Mouse (Mus musculus) layer of hippocampus, adult 9-11 months (tissue): Measurements from ENCODE around the gene Rsph6a.

Source experiments
- DNase-seq: peaks from one replicate; pipeline ENCODE4 v3.0.0; 2022

Rsph6a gene

DNA sequence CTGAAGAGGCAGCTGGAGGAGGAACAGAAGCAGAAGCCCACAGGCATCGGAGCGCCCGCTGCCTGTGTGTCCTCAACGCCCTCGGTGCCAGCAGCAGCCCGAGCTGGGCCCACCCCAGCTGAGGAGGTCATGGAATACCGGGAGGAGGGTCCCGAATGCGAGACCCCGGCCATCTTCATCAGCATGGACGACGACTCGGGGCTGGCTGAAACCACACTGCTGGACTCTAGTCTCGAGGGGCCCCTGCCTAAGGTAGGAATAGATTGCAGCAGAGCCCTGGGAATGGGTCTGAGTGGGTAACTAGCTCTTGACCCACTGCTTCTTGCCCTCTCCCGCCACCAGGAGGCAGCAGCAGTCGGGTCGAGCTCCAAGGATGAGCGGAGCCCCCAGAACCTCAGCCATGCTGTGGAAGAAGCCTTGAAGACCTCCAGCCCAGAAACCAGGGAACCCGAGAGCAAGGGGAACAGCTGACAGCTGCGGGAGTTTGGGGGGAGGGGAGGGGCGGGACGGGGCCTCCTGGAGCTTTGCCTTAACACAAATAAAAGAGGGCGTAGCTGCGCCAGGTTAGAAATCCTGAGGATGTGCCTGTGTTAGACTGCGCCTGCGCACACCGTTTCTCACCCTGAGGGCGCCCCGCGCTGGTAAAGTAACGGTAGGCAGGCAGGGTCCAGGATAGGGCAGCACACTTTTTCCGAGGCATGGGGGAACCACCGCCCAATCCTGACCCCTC lies at the start of gene Rsph6a:
Rsph6a (plus strand) TSS at position 644 of the 730 bp plus-strand sequence.
- no peak for DNase-seq

GRCm38 (mm10) chr7:19005417-19006121 lies 48.9 kb upstream of the Rsph6a start:
- no peak for DNase-seq

DNA sequence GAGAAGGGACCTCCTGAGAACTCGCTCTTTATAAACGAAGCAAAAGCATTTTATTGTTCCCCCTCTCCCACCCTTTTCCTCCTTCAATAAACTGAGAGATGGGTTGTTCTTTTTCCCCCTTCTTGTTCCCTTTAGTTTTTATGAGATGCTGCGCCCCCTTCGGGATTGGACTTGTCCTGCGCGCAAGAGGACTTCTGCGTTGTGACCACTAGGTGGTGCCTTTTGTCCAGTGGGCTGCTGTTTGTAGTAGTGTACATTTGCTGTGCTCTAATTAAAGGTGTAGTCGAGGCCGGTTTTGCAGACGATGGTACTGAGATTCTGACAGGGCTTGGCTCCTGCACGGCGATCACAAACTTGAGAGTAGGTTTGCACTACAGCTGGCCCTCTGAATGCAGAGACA lies 48.0 kb upstream of the Rsph6a start:
- DNase-seq, result peak; percentile 85

- DNase-seq, result no peak
These were observed 47.2 kb upstream of the Rsph6a start for GRCm38 (mm10) chr7:19007026-19007977.

DNA sequence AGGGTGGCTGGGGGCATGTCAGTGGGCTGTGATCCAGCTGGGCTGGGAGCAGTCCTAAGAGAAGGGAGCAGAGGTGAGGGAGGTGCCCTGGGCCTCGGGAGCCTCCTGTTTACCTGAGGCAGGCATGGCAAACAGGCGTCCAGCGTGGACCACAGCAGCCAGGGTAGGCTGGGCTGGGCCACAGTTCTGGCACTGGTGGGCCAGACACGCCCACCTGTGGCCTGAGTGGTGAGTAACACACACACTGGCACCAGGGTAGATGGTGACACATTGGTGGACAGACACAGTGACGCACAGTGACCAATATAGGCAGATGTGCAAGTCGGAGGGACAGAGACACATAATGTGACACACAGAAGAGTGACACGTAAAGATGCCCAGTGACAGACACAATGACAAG lies 43.9 kb upstream of the Rsph6a start:
- DNase-seq, result no peak

DNA sequence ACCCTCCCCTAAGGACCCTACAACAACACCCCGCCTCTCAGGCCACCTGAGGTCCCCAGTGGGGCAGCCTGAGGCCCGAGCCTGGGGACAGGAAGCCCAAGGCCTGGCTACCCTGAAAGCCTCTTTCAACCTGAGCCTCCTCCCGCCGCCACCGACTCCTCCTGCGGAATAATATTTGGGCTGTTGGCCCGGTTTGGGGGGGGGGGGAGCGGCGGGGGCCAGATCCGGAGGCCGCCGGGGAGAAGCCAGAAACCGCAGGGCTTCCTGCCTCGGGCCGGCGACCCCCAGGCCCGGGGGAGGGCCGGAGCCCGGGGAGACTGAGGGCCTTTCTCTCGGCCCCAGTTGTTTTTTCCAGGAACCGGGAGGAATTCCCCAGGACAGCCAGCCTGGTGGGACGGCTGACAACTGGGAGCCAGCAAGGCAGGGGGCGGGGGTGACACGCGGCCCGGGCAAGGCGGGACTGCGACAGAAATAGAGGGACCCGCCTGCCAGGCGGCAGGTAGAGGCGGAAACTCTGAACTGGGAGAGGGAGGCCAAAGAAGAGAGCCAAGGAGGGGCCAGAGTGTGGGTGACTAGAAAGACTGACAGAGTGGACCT lies 42.4 kb upstream of the Rsph6a start:
- DNase-seq, result no peak

DNA sequence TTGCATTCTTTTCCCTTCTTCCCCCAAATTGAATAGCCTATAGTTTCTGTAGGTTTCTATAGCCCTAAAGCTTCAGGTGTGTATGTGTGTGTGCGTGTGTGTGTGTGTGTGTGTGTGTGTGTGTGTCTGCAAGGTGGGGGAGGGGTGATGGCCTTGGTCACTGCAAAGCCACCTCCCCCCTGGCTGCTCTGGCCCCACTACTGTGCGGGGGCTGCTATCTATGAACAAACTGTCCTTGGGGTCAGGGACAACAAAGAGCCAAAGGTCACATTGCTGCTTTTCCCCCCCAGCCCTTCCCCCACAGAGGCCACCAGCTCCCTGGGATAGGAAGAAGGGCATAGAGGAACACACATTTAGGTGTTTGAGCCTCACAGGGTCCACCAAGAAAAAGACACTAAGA lies 41.6 kb upstream of the Rsph6a start:
- no peak for DNase-seq

- DNase-seq, result no peak
These were observed 40.0 kb upstream of the Rsph6a start for GRCm38 (mm10) chr7:19014452-19014851.

GRCm38 (mm10) chr7:19016042-19016441 lies 38.4 kb upstream of the Rsph6a start:
- DNase-seq, result no peak

- DNase-seq, result no peak
These were observed 36.6 kb upstream of the Rsph6a start for GRCm38 (mm10) chr7:19017909-19018308.

- DNase-seq, result no peak
These were observed 33.4 kb upstream of the Rsph6a start for GRCm38 (mm10) chr7:19021048-19021447.

GRCm38 (mm10) chr7:19022189-19022958 lies 32.1 kb upstream of the Rsph6a start:
- DNase-seq, result no peak

DNA sequence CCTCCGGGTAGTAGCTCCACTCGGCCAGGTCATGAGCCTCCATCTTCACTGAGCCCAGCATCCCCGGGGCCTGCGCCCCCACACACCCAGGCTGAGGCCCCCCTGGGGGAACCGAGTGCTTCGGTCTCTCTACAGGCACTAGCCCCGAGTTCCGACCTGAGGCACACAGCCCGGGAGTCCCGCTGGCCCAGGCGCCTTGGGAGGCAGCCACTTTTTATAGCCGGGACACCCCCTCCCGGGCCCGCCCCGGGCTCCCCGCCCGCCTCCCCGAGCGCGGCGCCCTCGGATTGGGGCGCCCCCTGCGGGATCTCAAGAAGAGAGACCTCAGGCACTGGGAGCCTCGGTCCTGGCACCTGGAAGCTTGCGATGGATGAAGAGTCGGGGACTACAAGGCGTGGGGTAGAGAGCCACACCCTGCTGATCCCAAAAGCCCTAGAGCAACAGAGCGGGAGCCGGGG lies 31.1 kb upstream of the Rsph6a start, which contains the start of gene Foxa3:
Foxa3 (minus strand) TSS at position 182 of the 458 bp plus-strand sequence.
- DNase-seq, result no peak

- peak; percentile 96 for DNase-seq
These were observed 30.4 kb upstream of the Rsph6a start, which contains the start of gene Sympk for GRCm38 (mm10) chr7:19024096-19024506. Gene Sympk (plus strand): TSS chr7:19024377.

DNA sequence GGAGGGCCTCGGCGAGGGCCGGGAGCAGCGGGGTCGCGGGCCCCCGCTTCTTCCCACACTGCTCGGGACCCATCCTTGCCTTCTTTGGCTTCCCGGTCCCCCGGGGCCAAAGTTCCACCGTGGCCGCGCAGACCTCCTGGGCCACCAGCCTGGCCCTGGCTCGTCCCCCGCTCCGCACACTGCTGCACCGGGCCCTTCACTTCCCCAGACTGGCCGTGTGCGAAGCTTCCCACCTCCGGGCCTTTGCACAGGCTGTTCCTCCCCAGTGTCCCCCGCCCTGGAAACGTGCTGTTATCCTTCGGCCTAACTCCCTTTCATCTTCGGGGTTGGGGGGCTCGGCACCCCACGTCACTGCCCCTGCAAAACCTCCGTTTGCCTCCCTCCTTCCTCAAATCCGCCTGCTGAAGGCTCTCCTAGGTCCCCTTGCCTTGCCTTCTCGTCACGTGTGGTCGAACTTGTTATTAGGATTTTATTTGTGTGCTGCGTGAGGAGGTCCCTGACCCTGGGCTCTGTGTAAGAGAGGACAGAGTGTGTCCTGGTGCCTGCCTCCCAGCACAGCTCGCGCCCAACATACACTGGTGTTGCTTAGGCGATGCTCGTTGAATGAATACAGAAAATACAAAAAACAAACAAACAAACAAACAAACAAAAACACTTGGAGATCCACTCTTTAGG lies 29.8 kb upstream of the Rsph6a start:
- no peak for DNase-seq

- DNase-seq, result no peak
These were observed 26.4 kb upstream of the Rsph6a start for GRCm38 (mm10) chr7:19028067-19028466.

DNA sequence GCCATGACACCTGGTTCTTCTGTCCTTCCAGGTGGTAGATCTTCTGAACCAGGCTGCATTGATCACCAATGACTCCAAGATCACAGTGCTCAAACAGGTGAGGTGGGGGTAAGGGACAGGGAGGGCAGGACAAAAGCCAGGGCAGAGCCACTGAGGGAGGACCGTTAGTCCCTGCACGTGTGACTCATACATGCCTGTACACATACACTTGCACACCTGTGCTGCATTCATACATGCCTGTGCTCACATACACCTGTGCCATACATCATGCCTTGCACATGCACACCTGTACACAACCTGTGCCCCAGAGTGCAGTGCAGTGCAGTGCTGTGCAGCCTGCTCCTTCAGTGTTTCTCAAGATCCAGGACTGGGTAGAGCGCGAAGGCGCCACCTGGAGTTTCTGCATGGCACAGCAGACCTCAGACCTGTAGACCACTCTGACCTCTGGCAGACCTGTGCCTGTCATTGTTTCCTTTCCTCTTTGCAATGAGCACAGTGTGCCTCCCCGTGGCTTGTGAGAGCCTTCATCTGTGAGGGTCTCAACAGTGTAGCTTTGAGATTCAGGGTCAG lies 25.3 kb upstream of the Rsph6a start:
- no peak for DNase-seq

- DNase-seq, result no peak
These were observed 22.8 kb upstream of the Rsph6a start for GRCm38 (mm10) chr7:19031641-19032040.

DNA sequence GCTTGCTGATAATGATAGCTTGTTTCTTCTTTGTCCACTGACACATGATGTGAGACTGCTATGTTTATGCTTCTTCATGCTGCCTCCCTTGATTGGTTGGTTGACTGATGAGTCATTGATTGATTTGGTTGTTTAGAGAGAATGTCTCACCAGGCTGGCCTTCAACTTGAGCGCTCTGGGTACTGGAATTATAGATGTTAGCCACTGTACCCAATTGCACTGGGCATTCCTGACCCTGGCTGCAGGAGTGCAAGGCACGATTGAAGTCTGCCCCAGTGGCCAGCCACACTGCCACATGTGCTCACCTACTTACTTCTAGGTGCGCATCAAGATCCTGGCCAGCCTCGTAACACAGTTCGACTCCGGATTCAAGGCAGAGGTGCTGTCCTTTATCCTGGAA lies 9.9 kb upstream of the Rsph6a start:
- DNase-seq, result no peak

GRCm38 (mm10) chr7:19046286-19047069 lies 8.0 kb upstream of the Rsph6a start:
- DNase-seq, result no peak
